Mouse (Mus musculus) layer of hippocampus, postnatal 14 days (tissue): ENCODE measurements at regions not wholly inside any gene's neighbourhood (a gene's known extent, or its start where the extent isn't known, plus 50 kb on each side); places are given as distances from the start of the nearest gene placed in this dataset.

Experiments used
- DNase-seq, 2 experiments: peaks; one replicate each; pipeline ENCODE4 v3.0.0; 2021 to 2022; ENCODE audit warnings: low spot score in 2 of 2, mixed read lengths in 1 of 2

DNA sequence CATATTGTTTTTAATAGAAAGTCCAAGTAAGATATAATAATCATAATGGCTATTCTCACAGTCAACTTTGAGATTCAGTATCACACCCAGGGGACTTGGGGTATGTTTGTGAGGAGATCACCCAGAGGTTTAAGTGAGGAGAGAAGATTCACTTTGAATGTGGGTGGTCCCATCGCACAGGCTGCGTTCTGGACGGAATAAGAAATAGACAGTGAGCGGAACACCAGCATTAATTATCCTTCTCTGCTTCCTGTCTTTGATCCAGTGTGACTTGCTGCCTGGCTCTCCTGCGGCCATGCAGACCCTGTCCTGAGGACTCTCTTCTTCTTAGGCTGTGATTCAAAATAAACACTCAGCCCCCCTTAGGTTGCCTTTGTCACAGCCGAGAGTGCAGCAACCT, 60.6 kb upstream of the Kras start:
- no peak for DNase-seq

DNA sequence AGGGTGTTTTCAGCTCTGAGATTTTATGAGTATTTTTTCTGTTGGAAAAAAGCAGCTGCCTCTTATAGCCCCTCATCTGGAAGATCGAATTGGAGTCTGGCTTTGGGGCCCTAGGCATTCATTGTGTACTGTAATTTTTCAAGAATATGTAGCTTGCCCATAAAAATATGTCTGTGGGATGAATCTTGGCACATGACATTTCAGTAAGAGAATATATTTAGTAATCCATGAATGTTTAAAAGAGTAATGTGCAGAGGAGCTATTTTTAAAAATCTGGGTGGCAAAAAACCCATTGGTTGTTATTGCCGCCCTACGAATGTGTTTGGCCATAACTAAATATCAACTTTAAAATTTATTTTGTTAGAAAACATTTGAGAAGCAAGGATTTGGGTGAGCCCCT, 59.0 kb upstream of the Kras start:
- DNase-seq = no peak

DNA sequence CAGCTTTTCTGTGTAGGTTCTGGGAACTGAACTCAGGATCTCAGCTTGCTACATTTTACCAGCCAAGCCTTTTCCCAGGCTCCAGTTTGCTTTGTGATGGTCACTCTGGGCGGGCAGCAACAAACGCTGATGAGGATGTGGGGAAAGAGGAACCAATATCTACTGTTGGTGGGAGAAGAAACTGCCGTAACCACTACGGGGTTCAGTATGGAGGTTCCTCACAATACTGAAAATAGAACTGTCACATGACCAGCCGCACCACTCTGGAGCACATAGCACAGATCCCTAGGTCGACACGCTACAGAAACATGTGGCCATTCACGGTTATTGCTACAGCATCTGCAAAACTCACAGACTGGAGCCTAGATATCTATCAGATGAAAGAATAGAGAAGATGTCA, 57.2 kb upstream of the Kras start:
- DNase-seq = no peak

DNA sequence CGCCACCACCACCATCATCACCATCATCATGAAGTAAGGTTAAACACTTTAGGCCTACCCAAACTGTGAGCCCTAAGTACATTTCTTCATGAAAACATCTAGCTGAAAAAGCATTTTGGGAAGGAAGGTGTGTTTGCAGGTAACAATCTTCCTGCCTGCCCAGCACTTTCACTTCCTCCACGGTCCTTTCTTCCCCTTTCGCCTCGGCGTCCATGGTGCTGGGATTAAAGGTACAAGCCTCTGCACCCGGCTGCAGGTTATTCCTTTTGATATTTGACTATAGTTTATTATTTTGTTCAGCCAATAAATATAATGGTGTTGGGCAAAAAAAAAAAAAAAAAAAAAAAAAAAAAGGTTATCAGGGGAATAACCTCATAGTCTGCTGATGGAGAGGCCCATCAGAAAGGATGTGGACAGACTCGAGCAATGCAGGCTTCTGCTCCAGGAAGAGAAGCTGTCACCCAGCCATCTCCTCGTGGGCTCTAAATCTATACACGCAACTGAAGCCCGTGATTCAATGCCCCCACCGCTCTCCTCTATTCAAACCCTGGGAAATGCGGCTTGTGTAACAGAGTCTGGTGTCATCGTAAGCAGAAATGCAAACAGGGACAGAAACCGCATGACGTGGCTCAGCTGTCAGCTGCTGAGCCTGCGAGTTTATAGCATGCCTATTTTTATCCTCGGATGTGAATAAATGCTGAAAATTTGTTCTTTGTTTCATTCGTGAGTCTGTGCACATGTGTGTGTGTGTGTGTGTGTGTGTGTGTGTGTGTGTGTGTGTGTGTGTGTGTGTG, 56.5 kb upstream of the Kras start:
- DNase-seq = peak in 1 of 2 experiments; percentile 43

DNA sequence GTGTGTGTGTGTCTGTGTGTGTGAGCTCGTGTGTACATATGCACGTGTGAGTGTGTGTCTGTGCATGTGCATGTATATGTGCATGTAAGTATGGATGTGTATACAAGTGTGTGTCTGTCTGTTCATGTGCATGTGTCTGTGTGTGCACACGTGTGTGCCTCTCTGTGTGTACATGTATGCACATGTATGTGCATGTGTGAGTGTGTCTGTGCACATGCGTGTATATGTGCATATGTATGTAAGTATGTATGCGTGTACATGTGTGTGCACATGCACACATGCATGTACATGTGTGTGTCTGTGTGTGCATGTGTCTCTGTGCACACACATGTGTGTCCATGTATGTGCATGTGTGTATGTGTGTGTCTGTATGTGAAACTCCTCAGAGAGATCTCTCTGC, 55.6 kb upstream of the Kras start:
- DNase-seq = no peak

DNA sequence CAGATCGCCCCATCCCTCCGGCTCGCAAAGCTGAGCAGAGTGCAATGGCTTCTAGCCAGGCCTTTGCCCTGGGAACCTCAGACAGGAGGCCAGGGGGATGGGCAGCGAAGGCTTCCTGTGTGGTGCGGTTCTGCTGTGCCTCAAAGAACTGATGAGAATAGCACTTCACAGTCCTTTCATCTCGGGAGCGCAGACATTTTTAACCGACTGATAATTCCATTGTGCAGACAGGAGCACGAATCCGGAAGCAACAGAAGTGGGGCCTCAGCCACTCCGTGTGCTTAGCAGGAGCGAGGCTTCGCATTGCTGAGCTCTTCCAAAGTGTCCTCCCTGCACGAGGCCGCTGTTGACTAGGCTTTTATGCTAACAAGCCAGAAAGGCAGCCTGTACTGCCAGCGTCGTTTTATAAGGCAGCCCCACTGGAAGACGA, 53.6 kb upstream of the Kras start:
- DNase-seq = peak; percentile 43 to 52

DNA sequence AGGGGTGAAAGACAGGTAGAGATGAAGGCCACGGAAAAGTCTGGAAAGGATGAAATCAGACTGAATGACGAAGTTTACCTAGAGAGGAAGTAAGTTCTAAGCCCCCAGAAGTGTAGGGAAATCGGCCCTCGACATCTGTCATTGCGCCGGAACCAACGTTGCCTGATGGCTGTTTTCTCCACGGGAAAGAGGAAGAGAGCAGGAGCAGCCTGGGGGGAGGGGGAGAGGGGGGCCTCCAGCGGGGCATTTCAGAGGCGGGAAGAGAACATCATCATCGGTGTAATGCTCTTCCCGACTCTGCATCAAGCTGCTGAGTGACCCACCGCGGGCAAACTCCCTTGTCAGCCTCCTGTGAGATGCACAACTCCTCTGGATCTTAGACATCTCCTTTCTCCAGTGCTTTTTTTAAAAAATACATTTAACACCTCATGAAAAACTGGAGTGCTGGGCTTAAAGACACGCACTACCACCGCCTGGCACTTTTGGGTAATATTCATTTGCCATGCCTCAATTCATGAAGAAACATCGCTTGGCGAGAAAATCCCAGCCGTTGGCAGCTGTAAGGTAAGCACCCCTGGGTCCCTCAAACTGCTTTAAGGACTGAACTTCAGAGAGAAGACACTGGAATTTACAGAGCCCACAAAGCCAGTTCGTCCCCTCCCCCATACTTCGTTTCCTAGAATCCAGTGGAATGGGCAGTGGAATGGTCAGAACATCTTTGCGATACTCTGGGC, 53.0 kb upstream of the Kras start:
- DNase-seq = no peak

DNA sequence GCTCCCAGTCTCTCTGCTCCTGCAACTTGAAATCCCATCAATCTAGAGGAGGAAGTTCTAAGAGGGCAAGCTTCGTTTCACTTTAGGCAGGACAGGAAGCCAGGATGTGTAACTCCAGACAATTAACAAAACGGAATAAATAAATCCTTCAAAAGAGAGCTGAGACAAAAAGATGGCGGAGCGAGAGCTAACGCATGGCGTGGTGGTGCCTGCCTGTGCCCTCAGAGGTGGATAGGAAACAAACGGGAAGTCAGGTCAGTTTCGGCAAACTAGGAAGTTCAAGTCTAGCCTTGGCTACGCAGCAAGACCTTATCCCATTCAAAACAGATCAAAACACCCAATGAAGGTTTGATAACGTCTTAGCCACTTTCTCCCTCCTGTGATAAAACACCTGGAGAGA, 52.1 kb upstream of the Kras start:
- DNase-seq = no peak

DNA sequence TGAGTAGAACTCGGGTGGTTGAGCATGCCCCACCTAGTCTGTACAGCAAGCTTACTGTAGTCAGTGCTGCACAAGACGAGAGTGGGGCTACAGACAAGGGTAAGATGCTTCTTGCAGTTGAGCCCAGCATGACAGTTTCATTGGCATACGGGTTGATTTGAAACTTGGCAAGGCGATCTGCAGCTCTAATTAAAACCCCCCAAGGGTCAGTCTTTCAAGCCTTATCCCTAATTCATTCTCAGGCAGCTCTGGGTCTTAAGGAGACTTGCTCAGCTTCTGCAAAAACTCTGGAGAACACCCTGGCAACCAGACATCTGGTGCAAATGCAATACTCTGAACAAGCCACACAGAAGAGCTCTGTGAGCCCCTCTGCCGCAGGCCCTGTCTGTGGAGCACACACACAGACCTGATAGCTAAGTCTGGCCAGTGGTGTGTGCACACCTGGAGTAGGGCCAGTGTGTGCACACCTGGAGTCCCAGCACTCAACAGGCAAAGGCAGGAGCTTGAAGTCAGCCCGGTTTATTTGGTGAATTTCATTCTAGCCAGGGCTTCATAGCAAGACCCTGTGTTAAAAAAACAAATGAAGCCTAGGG, 50.3 kb upstream of the Kras start:
- no peak for DNase-seq
